8 mouse cellular contexts compared by ENCODE assay signal in genomic region chr4:126251655-126252254, GRCm38 (mm10). TPM values are rescaled to one million over a fixed set of nuclear protein-coding genes. Genes with fewer than 3 reads are reported as not detected.
DNase-seq lines count a peak whose midpoint lies in the region; ATAC-seq and TF ChIP-seq lines count a peak whose summit lies in the region.

No protein-coding gene starts in this region.

- no peaks in the 10 kb centered on the region for H3K36me3 ChIP-seq in ES-Bruce4 (ENCODE audit: control insufficient read depth, insufficient read depth, low read length, poor library complexity, severe bottlenecking)
- peaks cover 38% of the 10 kb centered on the region for H3K36me3 ChIP-seq in limb, embryonic 12.5 days
- H3K36me3 ChIP-seq in midbrain, embryonic 12.5 days: 0 out of 2 replicates have a peak, but pooled peaks cover 9% of the 10 kb centered on the region

- WGBS in limb, embryonic 12.5 days: 60% methylated on average over 11 of the region's 11 CpGs
- WGBS in midbrain, embryonic 12.5 days: 73% methylated on average over 11 of the region's 11 CpGs

- ATAC-seq in limb, embryonic 12.5 days (ENCODE audit: insufficient number of reproducible peaks, insufficient read depth, low FRiP score, low TSS enrichment, low read depth): no peak
- no peak for ATAC-seq in midbrain, embryonic 12.5 days (ENCODE audit: low FRiP score, low read depth)

- intact Hi-C loops in heart, postnatal 10 days (cut with DNase I): no loop called here
- intact Hi-C loops in left cerebral cortex, postnatal 36 days (cut with DNase I): no loop called here

- no peak overlapping the region for H3K27ac ChIP-seq in ES-Bruce4 (ENCODE audit: insufficient read depth, low read length)
- H3K27ac ChIP-seq in limb, embryonic 12.5 days: 0 out of 2 replicates have a peak overlapping the region, but pooled peaks have one; percentile 41
- H3K27ac ChIP-seq in midbrain, embryonic 12.5 days (replicated peaks): 0 out of 2 replicates have a peak overlapping the region, but pooled peaks have one; percentile 31

- no peak for TF ChIP-seq EP300 in ES-Bruce4 (IDR thresholded peaks at IDR 0.05; ENCODE audit: insufficient read depth, low read depth, low read length)

- H3K9me3 ChIP-seq in ES-Bruce4 (replicated peaks; ENCODE audit: control insufficient read depth, insufficient read depth, low read length, poor library complexity, severe bottlenecking): no peaks in the 10 kb centered on the region
- H3K9me3 ChIP-seq in limb, embryonic 12.5 days: no peaks in the 10 kb centered on the region
- H3K9me3 ChIP-seq in midbrain, embryonic 12.5 days: no peaks in the 10 kb centered on the region

- no peaks in the 10 kb centered on the region for H3K27me3 ChIP-seq in ES-Bruce4 (ENCODE audit: control insufficient read depth, insufficient read depth, low read length, poor library complexity, severe bottlenecking)
- H3K27me3 ChIP-seq in limb, embryonic 12.5 days: no peaks in the 10 kb centered on the region
- no peaks in the 10 kb centered on the region for H3K27me3 ChIP-seq in midbrain, embryonic 12.5 days

- TF ChIP-seq CTCF in ES-Bruce4 (IDR thresholded peaks at IDR 0.05; ENCODE audit: low read depth, low read length): no peak

- no peak for TF ChIP-seq POLR2A in ES-Bruce4 (IDR thresholded peaks at IDR 0.05; ENCODE audit: insufficient read depth, low read length)

- H3K4me3 ChIP-seq in ES-Bruce4 (ENCODE audit: low read depth, low read length): peak overlapping the region; percentile 4; the same call in 1 of the 2 replicates
- H3K4me3 ChIP-seq in limb, embryonic 12.5 days (replicated peaks): no peak overlapping the region
- 0 out of 2 replicates have a peak overlapping the region, but pooled peaks have one; percentile 2 for H3K4me3 ChIP-seq in midbrain, embryonic 12.5 days

- peak; percentile 14 for DNase-seq in embryo, embryonic 9.5 days (ENCODE audit: extremely low spot score)
- peak; percentile 74 to 78 for DNase-seq in heart, postnatal 10 days
- DNase-seq in left cerebral cortex, postnatal 36 days (ENCODE audit: low spot score in 2 of 2): no peak
- DNase-seq in layer of hippocampus, adult 11-12 months (ENCODE audit: low spot score): no peak
- no peak for DNase-seq in B cell, adult 2 months

- H3K4me2 ChIP-seq in limb, embryonic 12.5 days: no peak overlapping the region
- H3K4me2 ChIP-seq in midbrain, embryonic 12.5 days (replicated peaks): peak overlapping the region; percentile 2

- no peak overlapping the region for H3K9ac ChIP-seq in ES-Bruce4 (ENCODE audit: low read depth, poor library complexity, severe bottlenecking)
- H3K9ac ChIP-seq in limb, embryonic 12.5 days (replicated peaks): peak overlapping the region; percentile 47
- H3K9ac ChIP-seq in midbrain, embryonic 12.5 days (replicated peaks): 0 out of 2 replicates have a peak overlapping the region, but pooled peaks have one; percentile 2

- peaks cover 14% of the 10 kb centered on the region for H3K4me1 ChIP-seq in ES-Bruce4 (ENCODE audit: control insufficient read depth, insufficient read depth, low read length)
- H3K4me1 ChIP-seq in limb, embryonic 12.5 days (replicated peaks): peaks cover 56% of the 10 kb centered on the region
- peaks cover 79% of the 10 kb centered on the region for H3K4me1 ChIP-seq in midbrain, embryonic 12.5 days

RNA-seq across cellular contexts. Expression of gene Map7d1, which starts 4.4 kb away (rescaled TPM):
- 29.0 and 31.9 TPM in 2 replicates for polyA plus RNA-seq in ES-Bruce4 (2011; ENCODE audit: insufficient read depth, insufficient read length, low read depth, missing spikeins)
- total RNA-seq in heart, postnatal 10 days (2021): 100 to 1,000 TPM; 214 to 239 TPM
- polyA plus RNA-seq in limb, embryonic 12.5 days (2016; fragmentation: Nextera tagmentation; extraction: Ambion mirVana): 83.5 and 85.1 TPM in 2 replicates
- polyA plus RNA-seq in midbrain, embryonic 12.5 days (2016; fragmentation: Nextera tagmentation; extraction: Ambion mirVana): 135 and 142 TPM in 2 replicates
- 100 to 1,000 TPM; 288 TPM for total RNA-seq in left cerebral cortex, postnatal 36 days (2021)

RNA-seq across cellular contexts. Expression of gene Trappc3, which starts 10.4 kb away (rescaled TPM):
- polyA plus RNA-seq in ES-Bruce4 (2011; ENCODE audit: insufficient read depth, insufficient read length, low read depth, missing spikeins): 62.8 TPM in 2 replicates
- 10 to 100 TPM; 50.8 to 54.0 TPM for total RNA-seq in heart, postnatal 10 days (2021)
- polyA plus RNA-seq in limb, embryonic 12.5 days (2016; fragmentation: Nextera tagmentation; extraction: Ambion mirVana): 105 and 111 TPM in 2 replicates
- 103 and 108 TPM in 2 replicates for polyA plus RNA-seq in midbrain, embryonic 12.5 days (2016; fragmentation: Nextera tagmentation; extraction: Ambion mirVana)
- 10 to 100 TPM; 75.7 to 90.0 TPM for total RNA-seq in left cerebral cortex, postnatal 36 days (2021)

RNA-seq across cellular contexts. Expression of gene Col8a2, which starts 34.8 kb away (rescaled TPM):
- polyA plus RNA-seq in ES-Bruce4 (2011; ENCODE audit: insufficient read depth, insufficient read length, low read depth, missing spikeins): 1.0 and 1.2 TPM in 2 replicates
- 1 to 10 TPM; 1.8 to 2.1 TPM for total RNA-seq in heart, postnatal 10 days (2021)
- polyA plus RNA-seq in limb, embryonic 12.5 days (2016; fragmentation: Nextera tagmentation; extraction: Ambion mirVana): 13.3 and 16.7 TPM in 2 replicates
- 21.7 and 41.3 TPM in 2 replicates for polyA plus RNA-seq in midbrain, embryonic 12.5 days (2016; fragmentation: Nextera tagmentation; extraction: Ambion mirVana)
- 1 to 10 TPM; 1.6 to 1.7 TPM for total RNA-seq in left cerebral cortex, postnatal 36 days (2021)

RNA-seq across cellular contexts. Expression of gene Thrap3, which starts 49.2 kb away (rescaled TPM):
- polyA plus RNA-seq in ES-Bruce4 (2011; ENCODE audit: insufficient read depth, insufficient read length, low read depth, missing spikeins): 456 and 495 TPM in 2 replicates
- 100 to 1,000 TPM; 160 to 172 TPM for total RNA-seq in heart, postnatal 10 days (2021)
- 303 and 349 TPM in 2 replicates for polyA plus RNA-seq in limb, embryonic 12.5 days (2016; fragmentation: Nextera tagmentation; extraction: Ambion mirVana)
- 265 and 274 TPM in 2 replicates for polyA plus RNA-seq in midbrain, embryonic 12.5 days (2016; fragmentation: Nextera tagmentation; extraction: Ambion mirVana)
- total RNA-seq in left cerebral cortex, postnatal 36 days (2021): 100 to 1,000 TPM; 134 to 159 TPM

Comparison
In these comparisons a context has a peak if more than half of its experiments do, and no peak if none do; other contexts are left out.
1. DNase-seq: peak in embryo, embryonic 9.5 days (single experiment) and heart, postnatal 10 days (2 of 2); none in left cerebral cortex, postnatal 36 days (0 of 2), layer of hippocampus, adult 11-12 months (single experiment) and B cell, adult 2 months (0 of 2).